23 mouse cellular contexts compared by ENCODE assay signal in genomic region chr10:79795905-79796304, GRCm38 (mm10). TPM values are rescaled to one million over a fixed set of nuclear protein-coding genes. Genes with fewer than 3 reads are reported as not detected.
A peak's percentile ranks its signal among the peaks of the same experiment; 100 is the strongest.
DNase-seq lines count a peak whose midpoint lies in the region; ATAC-seq and TF ChIP-seq lines count a peak whose summit lies in the region.
"Had no signal": no experiment of that assay in that cellular context is flagged by ENCODE, and none has a peak within 500 bp of the region (broad histone marks: within the 10 kb centered on the region; RNA-seq: fewer than 3 reads in every experiment).

No protein-coding gene starts in this region.

- DNase-seq in forebrain, embryonic 10.5 days (ENCODE audit: extremely low spot score, low spot score) = no peak
- no peak for DNase-seq in midbrain, embryonic 11.5 days (ENCODE audit: low spot score, missing footprints)
- DNase-seq in MEL (ENCODE audit: low read depth, low spot score) = peak; percentile 49
- no peak for DNase-seq in ovary, postnatal 36 days (ENCODE audit: low spot score)
- DNase-seq: adrenal gland, postnatal 25 days; cerebellum, adult 9-10 months; forebrain, postnatal 0 days; gastrocnemius, postnatal 36 days; kidney, postnatal 4 days; retina, postnatal 1 day; thymus, postnatal 25 days had no signal

- peak in 2 of 3 experiments; percentile 21 to 30; a peak in 4 of 6 replicates for TF ChIP-seq CTCF in MEL (IDR thresholded peaks at IDR 0.05 in 2 of 3, conservative IDR thresholded peaks at IDR 0.05 in 1 of 3; ENCODE audit: control insufficient read depth in 1 of 3, insufficient read depth in 1 of 3, low read depth in 2 of 3, low read length in 3 of 3, poor library complexity in 1 of 3, severe bottlenecking in 1 of 3)

- H3K9me3 ChIP-seq in forebrain, embryonic 10.5 days = no peaks in the 10 kb centered on the region
- H3K9me3 ChIP-seq in forebrain, embryonic 15.5 days = no peaks in the 10 kb centered on the region
- H3K9me3 ChIP-seq in hindbrain, embryonic 13.5 days = no peaks in the 10 kb centered on the region
- H3K9me3 ChIP-seq in hindbrain, embryonic 16.5 days (ENCODE audit: control insufficient read depth, low read length) = no peaks in the 10 kb centered on the region
- no peaks in the 10 kb centered on the region for H3K9me3 ChIP-seq in midbrain, embryonic 13.5 days
- H3K9me3 ChIP-seq in midbrain, embryonic 11.5 days (ENCODE audit: control insufficient read depth, low read length) = no peaks in the 10 kb centered on the region
- H3K9me3 ChIP-seq in MEL (replicated peaks; ENCODE audit: insufficient read depth, low read length) = no peaks in the 10 kb centered on the region
- H3K9me3 ChIP-seq: embryonic facial prominence, embryonic 15.5 days; intestine, embryonic 15.5 days; midbrain, embryonic 12.5 days had no signal

- no peak for ATAC-seq in forebrain, embryonic 15.5 days (replicated peaks)
- ATAC-seq in hindbrain, embryonic 13.5 days (ENCODE audit: low FRiP score) = no peak
- no peak for ATAC-seq in hindbrain, embryonic 16.5 days
- no peak for ATAC-seq in midbrain, embryonic 13.5 days
- no peak for ATAC-seq in midbrain, embryonic 11.5 days (ENCODE audit: low FRiP score)
- ATAC-seq: forebrain, postnatal 0 days; intestine, embryonic 15.5 days had no signal

- H3K4me1 ChIP-seq in forebrain, embryonic 10.5 days = peaks cover 50% of the 10 kb centered on the region
- peaks cover 52% of the 10 kb centered on the region for H3K4me1 ChIP-seq in forebrain, embryonic 15.5 days
- peaks cover 60% of the 10 kb centered on the region for H3K4me1 ChIP-seq in hindbrain, embryonic 13.5 days (replicated peaks)
- peaks cover 29% of the 10 kb centered on the region for H3K4me1 ChIP-seq in hindbrain, embryonic 16.5 days (ENCODE audit: control insufficient read depth, insufficient read depth, low read depth, low read length)
- peaks cover 56% of the 10 kb centered on the region for H3K4me1 ChIP-seq in midbrain, embryonic 13.5 days (replicated peaks)
- H3K4me1 ChIP-seq in midbrain, embryonic 11.5 days (ENCODE audit: control insufficient read depth, insufficient read depth, low read length) = peaks cover 20% of the 10 kb centered on the region
- peaks cover 10 to 26% of the 10 kb centered on the region in 2 experiments for H3K4me1 ChIP-seq in MEL (ENCODE audit: control insufficient read depth in 1 of 2, insufficient read depth in 2 of 2, low read length in 2 of 2)

- no peak for TF ChIP-seq RAD21 in MEL (IDR thresholded peaks at IDR 0.05; ENCODE audit: low read depth, low read length)

- TF ChIP-seq POLR2A in MEL (IDR thresholded peaks at IDR 0.05; ENCODE audit: control insufficient read depth in 1 of 2, insufficient read depth in 1 of 2, low read depth in 1 of 2, low read length in 2 of 2, poor library complexity in 1 of 2) = no peak

- H3K4me3 ChIP-seq in forebrain, embryonic 10.5 days = peak overlapping the region; percentile 14; the same call in 1 of the 2 replicates
- no peak overlapping the region for H3K4me3 ChIP-seq in forebrain, embryonic 15.5 days
- H3K4me3 ChIP-seq in hindbrain, embryonic 13.5 days = no peak overlapping the region
- no peak overlapping the region for H3K4me3 ChIP-seq in hindbrain, embryonic 16.5 days (ENCODE audit: low read length)
- H3K4me3 ChIP-seq in midbrain, embryonic 13.5 days (replicated peaks) = 0 out of 2 replicates have a peak overlapping the region, but pooled peaks have one; percentile 8
- H3K4me3 ChIP-seq in midbrain, embryonic 11.5 days (ENCODE audit: low read depth, low read length) = no peak overlapping the region
- no peak overlapping the region for H3K4me3 ChIP-seq in MEL (ENCODE audit: control insufficient read depth in 1 of 2, insufficient read depth in 1 of 2, low read depth in 2 of 2, low read length in 2 of 2)
- H3K4me3 ChIP-seq: embryonic facial prominence, embryonic 15.5 days; intestine, embryonic 15.5 days had no signal

- H3K4me2 ChIP-seq in forebrain, embryonic 15.5 days (replicated peaks) = no peak overlapping the region
- 0 out of 2 replicates have a peak overlapping the region, but pooled peaks have one; percentile 95 for H3K4me2 ChIP-seq in hindbrain, embryonic 13.5 days
- H3K4me2 ChIP-seq in hindbrain, embryonic 16.5 days (ENCODE audit: low read length) = no peak overlapping the region
- 0 out of 2 replicates have a peak overlapping the region, but pooled peaks have one; percentile 93 for H3K4me2 ChIP-seq in midbrain, embryonic 13.5 days (replicated peaks)
- no peak overlapping the region for H3K4me2 ChIP-seq in midbrain, embryonic 11.5 days
- H3K4me2 ChIP-seq: embryonic facial prominence, embryonic 15.5 days had no signal

- peaks cover 27% of the 10 kb centered on the region for H3K36me3 ChIP-seq in forebrain, embryonic 10.5 days (replicated peaks)
- no peaks in the 10 kb centered on the region for H3K36me3 ChIP-seq in forebrain, embryonic 15.5 days
- peaks cover 8% of the 10 kb centered on the region for H3K36me3 ChIP-seq in hindbrain, embryonic 13.5 days
- no peaks in the 10 kb centered on the region for H3K36me3 ChIP-seq in hindbrain, embryonic 16.5 days (ENCODE audit: control insufficient read depth, insufficient read depth, low read length)
- H3K36me3 ChIP-seq in midbrain, embryonic 13.5 days = no peaks in the 10 kb centered on the region; the same call in 1 of the 2 replicates
- H3K36me3 ChIP-seq in midbrain, embryonic 11.5 days (ENCODE audit: control insufficient read depth, insufficient read depth, low read length) = no peaks in the 10 kb centered on the region
- peaks cover 0 to 13% of the 10 kb centered on the region in 2 experiments; a peak in 2 of 4 replicates for H3K36me3 ChIP-seq in MEL (ENCODE audit: control insufficient read depth in 1 of 2, insufficient read depth in 2 of 2, low read length in 2 of 2)
- H3K36me3 ChIP-seq: embryonic facial prominence, embryonic 15.5 days; intestine, embryonic 15.5 days; midbrain, embryonic 12.5 days had no signal

- H3K27me3 ChIP-seq in forebrain, embryonic 10.5 days (ENCODE audit: poor library complexity, severe bottlenecking) = 0 out of 2 replicates have a peak, but pooled peaks cover 6% of the 10 kb centered on the region
- no peaks in the 10 kb centered on the region for H3K27me3 ChIP-seq in forebrain, embryonic 15.5 days
- no peaks in the 10 kb centered on the region for H3K27me3 ChIP-seq in hindbrain, embryonic 13.5 days
- H3K27me3 ChIP-seq in hindbrain, embryonic 16.5 days (replicated peaks; ENCODE audit: control insufficient read depth, insufficient read depth, low read length) = no peaks in the 10 kb centered on the region
- H3K27me3 ChIP-seq in midbrain, embryonic 13.5 days = no peaks in the 10 kb centered on the region
- no peaks in the 10 kb centered on the region for H3K27me3 ChIP-seq in midbrain, embryonic 11.5 days (ENCODE audit: control insufficient read depth, insufficient read depth, low read length)
- H3K27me3 ChIP-seq in MEL (ENCODE audit: control insufficient read depth in 1 of 2, insufficient read depth in 2 of 2, low read length in 2 of 2) = no peaks in the 10 kb centered on the region
- H3K27me3 ChIP-seq: embryonic facial prominence, embryonic 15.5 days; intestine, embryonic 15.5 days; midbrain, embryonic 12.5 days had no signal

- WGBS in forebrain, embryonic 10.5 days = 95% methylated on average over 3 of the region's 3 CpGs
- WGBS in forebrain, embryonic 15.5 days = 97% methylated on average over 3 of the region's 3 CpGs
- WGBS in hindbrain, embryonic 13.5 days = 98% methylated on average over 3 of the region's 3 CpGs
- 99% methylated on average over 3 of the region's 3 CpGs for WGBS in hindbrain, embryonic 16.5 days
- WGBS in midbrain, embryonic 13.5 days = 97% methylated on average over 3 of the region's 3 CpGs
- WGBS in midbrain, embryonic 11.5 days = 98% methylated on average over 3 of the region's 3 CpGs

- H3K79me2 ChIP-seq in MEL (ENCODE audit: control insufficient read depth, insufficient read depth, low read length, poor library complexity) = no peaks in the 10 kb centered on the region

- TF ChIP-seq EP300 in MEL (IDR thresholded peaks at IDR 0.05; ENCODE audit: low read depth in 1 of 2, low read length in 2 of 2) = no peak

- H3K9ac ChIP-seq in forebrain, embryonic 15.5 days (replicated peaks) = no peak overlapping the region
- H3K9ac ChIP-seq in hindbrain, embryonic 13.5 days = no peak overlapping the region
- no peak overlapping the region for H3K9ac ChIP-seq in hindbrain, embryonic 16.5 days (ENCODE audit: low read depth, low read length)
- H3K9ac ChIP-seq in midbrain, embryonic 13.5 days (replicated peaks) = no peak overlapping the region
- H3K9ac ChIP-seq in midbrain, embryonic 11.5 days (ENCODE audit: low read length) = no peak overlapping the region
- H3K9ac ChIP-seq in MEL (ENCODE audit: control insufficient read depth, low read depth, low read length, poor library complexity, severe bottlenecking) = no peak overlapping the region
- H3K9ac ChIP-seq: embryonic facial prominence, embryonic 15.5 days; intestine, embryonic 15.5 days had no signal

- H3K27ac ChIP-seq in forebrain, embryonic 10.5 days = no peak overlapping the region
- no peak overlapping the region for H3K27ac ChIP-seq in forebrain, embryonic 15.5 days (replicated peaks)
- no peak overlapping the region for H3K27ac ChIP-seq in hindbrain, embryonic 13.5 days
- H3K27ac ChIP-seq in hindbrain, embryonic 16.5 days (ENCODE audit: low read depth, low read length) = no peak overlapping the region
- H3K27ac ChIP-seq in midbrain, embryonic 13.5 days = no peak overlapping the region
- no peak overlapping the region for H3K27ac ChIP-seq in midbrain, embryonic 11.5 days (ENCODE audit: low read depth, low read length)
- H3K27ac ChIP-seq in MEL (ENCODE audit: control insufficient read depth, low read depth, low read length) = no peak overlapping the region
- H3K27ac ChIP-seq: intestine, embryonic 15.5 days had no signal

RNA-seq across cellular contexts. Expression of gene Palm, which starts 2.5 kb away (rescaled TPM):
- 114 and 119 TPM in 2 replicates for polyA plus RNA-seq in forebrain, embryonic 10.5 days (2016; fragmentation: Nextera tagmentation; extraction: Ambion mirVana)
- polyA plus RNA-seq in forebrain, embryonic 15.5 days (2015; fragmentation: Nextera tagmentation; extraction: Ambion mirVana) = 317 and 325 TPM in 2 replicates
- 240 and 252 TPM in 2 replicates for polyA plus RNA-seq in hindbrain, embryonic 13.5 days (2015; fragmentation: Nextera tagmentation; extraction: Ambion mirVana)
- polyA plus RNA-seq in hindbrain, embryonic 16.5 days (2015; fragmentation: Nextera tagmentation; extraction: Ambion mirVana) = 297 and 309 TPM in 2 replicates
- 246 and 261 TPM in 2 replicates for polyA plus RNA-seq in midbrain, embryonic 13.5 days (2015; fragmentation: Nextera tagmentation; extraction: Ambion mirVana)
- polyA plus RNA-seq in midbrain, embryonic 11.5 days (2014; fragmentation: Nextera tagmentation; extraction: Ambion mirVana) = 109 and 129 TPM in 2 replicates
- 4.8 TPM in 2 replicates for total RNA-seq in MEL (2012; rRNA removed)
- 10 to 100 TPM in 1 of 2 experiments, not detected in 1; 15.5 TPM for polyA plus RNA-seq in MEL (2012; ENCODE audit: insufficient read depth in 1 of 2, insufficient read length in 2 of 2, low read depth in 1 of 2, low replicate concordance in 2 of 2, missing spikeins in 1 of 2)

RNA-seq across cellular contexts. Expression of gene Prss57, which starts 5.1 kb away (rescaled TPM):
- not detected in 2 replicates for polyA plus RNA-seq in forebrain, embryonic 10.5 days (2016; fragmentation: Nextera tagmentation; extraction: Ambion mirVana)
- 0.25 and 0.43 TPM in 2 replicates for polyA plus RNA-seq in forebrain, embryonic 15.5 days (2015; fragmentation: Nextera tagmentation; extraction: Ambion mirVana)
- polyA plus RNA-seq in hindbrain, embryonic 13.5 days (2015; fragmentation: Nextera tagmentation; extraction: Ambion mirVana) = 0.18 TPM in 1 of 2 replicates, not detected in the other
- polyA plus RNA-seq in hindbrain, embryonic 16.5 days (2015; fragmentation: Nextera tagmentation; extraction: Ambion mirVana) = 0.31 TPM in 1 of 2 replicates, not detected in the other
- polyA plus RNA-seq in midbrain, embryonic 13.5 days (2015; fragmentation: Nextera tagmentation; extraction: Ambion mirVana) = not detected in 2 replicates
- polyA plus RNA-seq in midbrain, embryonic 11.5 days (2014; fragmentation: Nextera tagmentation; extraction: Ambion mirVana) = 0.10 and 0.40 TPM in 2 replicates
- 0.39 and 0.50 TPM in 2 replicates for total RNA-seq in MEL (2012; rRNA removed)
- polyA plus RNA-seq in MEL (2012; ENCODE audit: insufficient read depth in 1 of 2, insufficient read length in 2 of 2, low read depth in 1 of 2, low replicate concordance in 2 of 2, missing spikeins in 1 of 2) = under 1 TPM in 1 of 2 experiments, not detected in 1; 0.70 TPM
- total RNA-seq: adrenal gland, postnatal 25 days; forebrain, postnatal 0 days; gastrocnemius, postnatal 36 days; heart, adult 8-10 months; liver, adult 2 months had no signal
- polyA plus RNA-seq: embryonic facial prominence, embryonic 15.5 days; intestine, embryonic 15.5 days; kidney, embryonic 14.5 days; limb, embryonic 11.5 days; liver, adult 2 months had no signal

RNA-seq across cellular contexts. Expression of gene Fstl3, which starts 18.8 kb away (rescaled TPM):
- 1.1 and 1.5 TPM in 2 replicates for polyA plus RNA-seq in forebrain, embryonic 10.5 days (2016; fragmentation: Nextera tagmentation; extraction: Ambion mirVana)
- 0.83 and 0.84 TPM in 2 replicates for polyA plus RNA-seq in forebrain, embryonic 15.5 days (2015; fragmentation: Nextera tagmentation; extraction: Ambion mirVana)
- polyA plus RNA-seq in hindbrain, embryonic 13.5 days (2015; fragmentation: Nextera tagmentation; extraction: Ambion mirVana) = 1.3 and 1.4 TPM in 2 replicates
- polyA plus RNA-seq in hindbrain, embryonic 16.5 days (2015; fragmentation: Nextera tagmentation; extraction: Ambion mirVana) = 2.6 and 3.0 TPM in 2 replicates
- 0.63 and 1.1 TPM in 2 replicates for polyA plus RNA-seq in midbrain, embryonic 13.5 days (2015; fragmentation: Nextera tagmentation; extraction: Ambion mirVana)
- polyA plus RNA-seq in midbrain, embryonic 11.5 days (2014; fragmentation: Nextera tagmentation; extraction: Ambion mirVana) = 0.60 and 1.2 TPM in 2 replicates
- 2.2 and 4.3 TPM in 2 replicates for total RNA-seq in MEL (2012; rRNA removed)
- polyA plus RNA-seq in MEL (2012; ENCODE audit: insufficient read depth in 1 of 2, insufficient read length in 2 of 2, low read depth in 1 of 2, low replicate concordance in 2 of 2, missing spikeins in 1 of 2) = 1 to 10 TPM in 1 of 2 experiments, not detected in 1; 7.1 TPM

RNA-seq across cellular contexts. Expression of gene Misp, which starts 24.9 kb away (rescaled TPM):
- 0.18 and 1.0 TPM in 2 replicates for polyA plus RNA-seq in forebrain, embryonic 10.5 days (2016; fragmentation: Nextera tagmentation; extraction: Ambion mirVana)
- polyA plus RNA-seq in forebrain, embryonic 15.5 days (2015; fragmentation: Nextera tagmentation; extraction: Ambion mirVana) = 0.66 and 0.68 TPM in 2 replicates
- polyA plus RNA-seq in hindbrain, embryonic 13.5 days (2015; fragmentation: Nextera tagmentation; extraction: Ambion mirVana) = 0.84 and 1.0 TPM in 2 replicates
- polyA plus RNA-seq in hindbrain, embryonic 16.5 days (2015; fragmentation: Nextera tagmentation; extraction: Ambion mirVana) = 0.46 and 0.59 TPM in 2 replicates
- 0.36 and 0.85 TPM in 2 replicates for polyA plus RNA-seq in midbrain, embryonic 13.5 days (2015; fragmentation: Nextera tagmentation; extraction: Ambion mirVana)
- polyA plus RNA-seq in midbrain, embryonic 11.5 days (2014; fragmentation: Nextera tagmentation; extraction: Ambion mirVana) = 0.41 TPM in 1 of 2 replicates, not detected in the other
- not detected in 2 replicates for total RNA-seq in MEL (2012; rRNA removed)
- polyA plus RNA-seq in MEL (2012; ENCODE audit: insufficient read depth in 1 of 2, insufficient read length in 2 of 2, low read depth in 1 of 2, low replicate concordance in 2 of 2, missing spikeins in 1 of 2) = not detected
- total RNA-seq: gastrocnemius, postnatal 36 days; hematopoietic stem cell, adult 5-6 weeks had no signal

RNA-seq across cellular contexts. Expression of gene Rnf126, which starts 29.2 kb away (rescaled TPM):
- polyA plus RNA-seq in forebrain, embryonic 10.5 days (2016; fragmentation: Nextera tagmentation; extraction: Ambion mirVana) = 92.4 and 113 TPM in 2 replicates
- polyA plus RNA-seq in forebrain, embryonic 15.5 days (2015; fragmentation: Nextera tagmentation; extraction: Ambion mirVana) = 94.9 and 108 TPM in 2 replicates
- 87.9 and 90.7 TPM in 2 replicates for polyA plus RNA-seq in hindbrain, embryonic 13.5 days (2015; fragmentation: Nextera tagmentation; extraction: Ambion mirVana)
- polyA plus RNA-seq in hindbrain, embryonic 16.5 days (2015; fragmentation: Nextera tagmentation; extraction: Ambion mirVana) = 74.2 and 101 TPM in 2 replicates
- 71.5 and 82.3 TPM in 2 replicates for polyA plus RNA-seq in midbrain, embryonic 13.5 days (2015; fragmentation: Nextera tagmentation; extraction: Ambion mirVana)
- 69.9 and 81.9 TPM in 2 replicates for polyA plus RNA-seq in midbrain, embryonic 11.5 days (2014; fragmentation: Nextera tagmentation; extraction: Ambion mirVana)
- 78.8 and 84.8 TPM in 2 replicates for total RNA-seq in MEL (2012; rRNA removed)
- polyA plus RNA-seq in MEL (2012; ENCODE audit: insufficient read depth in 1 of 2, insufficient read length in 2 of 2, low read depth in 1 of 2, low replicate concordance in 2 of 2, missing spikeins in 1 of 2) = 100 to 1,000 TPM; 174 to 184 TPM

Comparison
In these comparisons a context has a peak if more than half of its experiments do, and no peak if none do; other contexts are left out.
1. H3K4me3 ChIP-seq: peak in forebrain, embryonic 10.5 days (single experiment) and midbrain, embryonic 13.5 days (single experiment); none in forebrain, embryonic 15.5 days (single experiment), hindbrain, embryonic 13.5 days (single experiment), hindbrain, embryonic 16.5 days (single experiment), midbrain, embryonic 11.5 days (single experiment) and MEL (0 of 2).
2. H3K4me2 ChIP-seq: peak in hindbrain, embryonic 13.5 days (single experiment) and midbrain, embryonic 13.5 days (single experiment); none in forebrain, embryonic 15.5 days (single experiment), hindbrain, embryonic 16.5 days (single experiment) and midbrain, embryonic 11.5 days (single experiment).